Mouse (Mus musculus) cerebellum, adult 2 months (tissue): ENCODE measurements at regions not wholly inside any gene's neighbourhood (a gene's known extent, or its start where the extent isn't known, plus 50 kb on each side); places are given as distances from the start of the nearest gene placed in this dataset.

Experiments
- CTCF ChIP-seq: fragments of 200-500 bp; IDR thresholded peaks from 2 replicates; pipeline ENCODE4 v1.5.1; 2011; ENCODE audit warnings: low read depth, mild to moderate bottlenecking, control low read depth, low read length, moderate library complexity, borderline replicate concordance; ENCODE audit not compliant: insufficient read depth
- POLR2A ChIP-seq: fragments of 200-500 bp; IDR thresholded peaks from 2 replicates; pipeline ENCODE4 v1.6.1; 2011; ENCODE audit warnings: low read length, control low read depth, borderline replicate concordance; ENCODE audit not compliant: insufficient read depth

GRCm38 (mm10) chr5:132841794-132842193 lies 298.6 kb upstream of the Auts2 start:
- TF ChIP-seq POLR2A (no peak), CTCF (no peak)
